Mouse (Mus musculus) heart, postnatal 0 days (tissue): ENCODE results near the gene Klf7. TPM values are rescaled to one million over a fixed set of nuclear protein-coding genes. Genes with fewer than 3 reads are reported as not detected.
A peak's percentile ranks its signal among the peaks of the same experiment; 100 is the strongest.

ENCODE experiments used
- ATAC-seq: fragments of 200-750 bp; cut with Nextera tagmentation; 2 replicates; pipeline ENCODE4 v1.8.0; 2017; ENCODE audit warnings: low read depth, moderate number of reproducible peaks, moderate library complexity; ENCODE audit not compliant: insufficient read depth
- DNase-seq: peaks from one replicate; pipeline ENCODE4 v3.0.0-alpha.2; 2016; ENCODE audit warnings: low spot score
- H3K27ac ChIP-seq: fragments of 300-500 bp; sonication (generic); 2 replicates; pipeline ENCODE4 v1.5.1; 2014; ENCODE audit warnings: low read depth, mild to moderate bottlenecking
- H3K27me3 ChIP-seq: fragments of 300-500 bp; sonication (generic); 2 replicates; pipeline ENCODE4 v1.6.1; 2014; ENCODE audit warnings: low read length, mixed read lengths; ENCODE audit not compliant: control insufficient read depth, insufficient read depth
- H3K36me3 ChIP-seq: fragments of 300-500 bp; sonication (generic); replicated peaks from 2 replicates; pipeline ENCODE4 v1.6.1; 2014; ENCODE audit warnings: low read length, mixed read lengths; ENCODE audit not compliant: control insufficient read depth, insufficient read depth
- H3K4me1 ChIP-seq: fragments of 300-500 bp; sonication (generic); 2 replicates; pipeline ENCODE4 v1.6.1; 2014; ENCODE audit warnings: antibody characterized with exemption; ENCODE audit not compliant: control insufficient read depth, insufficient read depth
- H3K4me2 ChIP-seq: fragments of 300-500 bp; sonication (generic); 2 replicates; pipeline ENCODE4 v1.6.1; 2014; ENCODE audit warnings: low read depth, mild to moderate bottlenecking, low read length, moderate library complexity
- H3K4me3 ChIP-seq: fragments of 300-500 bp; sonication (generic); 2 replicates; pipeline ENCODE4 v1.5.1; 2014; ENCODE audit warnings: low read depth, low read length
- H3K9ac ChIP-seq: fragments of 300-500 bp; sonication (generic); replicated peaks from 2 replicates; pipeline ENCODE4 v1.6.1; 2014; ENCODE audit warnings: low read depth, low read length, mixed read lengths
- H3K9me3 ChIP-seq: fragments of 300-500 bp; sonication (generic); replicated peaks from 2 replicates; pipeline ENCODE4 v1.6.1; 2016; ENCODE audit warnings: low read length; ENCODE audit not compliant: control insufficient read depth
- CTCF ChIP-seq: IDR thresholded peaks from 2 replicates; pipeline ENCODE4 v1.5.1; 2016; ENCODE audit warnings: antibody characterized with exemption, control low read depth, low read depth
- EP300 ChIP-seq: IDR thresholded peaks from 2 replicates; pipeline ENCODE4 v1.6.1; 2016; ENCODE audit warnings: antibody characterized with exemption, low read depth
- WGBS: fragments of 180-500 bp; shearing (Covaris S2); extraction: QIAGEN DNeasy Blood & Tissue Kit; methylation state at CpG from one replicate; pipeline ENCODE4 v1.1.7; 2014; 5-methylcytosine and 5-hydroxymethylcytosine counted together
- polyA plus RNA-seq: library from polyadenylated mRNA; unstranded; fragments of >200 nt; fragmentation: Nextera tagmentation; extraction: Ambion mirVana; gene quantifications from 2 replicates; pipeline ENCODE4 v1.2.1, GENCODE M21; 2015
- total RNA-seq: library from RNA; depleted of rRNA; stranded (reverse); fragments of >200 nt; gene quantifications from 2 replicates; pipeline ENCODE4 v1.2.3, GENCODE M21; 2014; ENCODE audit warnings: low replicate concordance

Gene Klf7
- total and polyA plus RNA-seq, 2 experiments from 2014 or later = 8.6 to 17.4 TPM

- 56% methylated on average over 6 of the region's 6 CpGs for WGBS
- Histone ChIP-seq H3K9me3 (no peaks in the 10 kb centered on the region), H3K4me1 (peaks cover 36% of the 10 kb centered on the region), H3K4me2 (peak overlapping the region; percentile 15; the same call in 1 of the 2 replicates), H3K4me3 (no peak overlapping the region), H3K27ac (peak overlapping the region; percentile 63), H3K36me3 (peaks cover 16% of the 10 kb centered on the region; the same call in 1 of the 2 replicates), H3K9ac (no peak overlapping the region), H3K27me3 (no peaks in the 10 kb centered on the region)
- ATAC-seq (peak; percentile 58; the same call in 1 of the 2 replicates), DNase-seq (no peak)
- TF ChIP-seq CTCF (no peak), EP300 (no peak)
These were observed 24.3 kb downstream of the Klf7 start for GRCm38 (mm10) chr1:64097640-64098287.

DNA sequence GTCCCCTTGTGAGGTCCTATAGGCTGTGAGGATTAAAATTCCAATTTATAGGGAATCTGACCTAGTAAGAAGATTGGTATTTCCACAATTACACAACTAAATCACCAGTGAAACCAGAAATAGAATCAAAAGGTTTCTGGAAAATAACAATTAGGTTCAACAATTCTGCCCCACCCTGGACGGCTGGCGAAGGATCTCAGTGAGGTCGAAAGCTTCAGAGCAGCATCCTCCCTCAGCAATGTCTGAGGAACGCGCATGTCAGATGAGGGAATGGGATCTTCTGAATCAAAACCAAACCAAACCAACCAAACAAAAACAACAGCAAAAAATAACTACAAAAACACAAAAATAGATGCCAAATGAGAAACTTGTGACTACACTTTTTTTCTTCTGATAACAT is 29.1 kb downstream of the Klf7 start:
- WGBS = 88% methylated on average over 5 of the region's 5 CpGs
- Histone ChIP-seq H3K4me3 (no peak overlapping the region), H3K9ac (no peak overlapping the region), H3K27ac (no peak overlapping the region), H3K27me3 (no peaks in the 10 kb centered on the region), H3K4me2 (no peak overlapping the region), H3K36me3 (peaks cover 3% of the 10 kb centered on the region; the same call in 1 of the 2 replicates), H3K4me1 (peaks cover 44% of the 10 kb centered on the region), H3K9me3 (no peaks in the 10 kb centered on the region)
- ATAC-seq = no peak
- DNase-seq = no peak
- TF ChIP-seq EP300 (no peak), CTCF (no peak)

GRCm38 (mm10) chr1:64091591-64091990 is 30.5 kb downstream of the Klf7 start:
- Histone ChIP-seq H3K36me3 (peaks cover 3% of the 10 kb centered on the region; the same call in 1 of the 2 replicates), H3K27ac (no peak overlapping the region), H3K9ac (no peak overlapping the region), H3K4me2 (no peak overlapping the region), H3K9me3 (no peaks in the 10 kb centered on the region), H3K4me1 (peaks cover 36% of the 10 kb centered on the region), H3K4me3 (no peak overlapping the region), H3K27me3 (no peaks in the 10 kb centered on the region)
- no peak for TF ChIP-seq EP300
- no peak for TF ChIP-seq CTCF
- 82% methylated on average over 9 of the region's 9 CpGs for WGBS
- ATAC-seq (no peak), DNase-seq (no peak)

GRCm38 (mm10) chr1:64090566-64090965 is 31.5 kb downstream of the Klf7 start:
- Histone ChIP-seq H3K27ac (no peak overlapping the region), H3K4me3 (no peak overlapping the region), H3K4me2 (no peak overlapping the region), H3K27me3 (no peaks in the 10 kb centered on the region), H3K4me1 (peaks cover 32% of the 10 kb centered on the region), H3K9ac (no peak overlapping the region), H3K9me3 (no peaks in the 10 kb centered on the region), H3K36me3 (peaks cover 2% of the 10 kb centered on the region; the same call in 1 of the 2 replicates)
- DNase-seq (no peak), ATAC-seq (no peak)
- TF ChIP-seq EP300 (no peak), CTCF (no peak)
- WGBS = 68% methylated on average over 5 of the region's 5 CpGs

DNA sequence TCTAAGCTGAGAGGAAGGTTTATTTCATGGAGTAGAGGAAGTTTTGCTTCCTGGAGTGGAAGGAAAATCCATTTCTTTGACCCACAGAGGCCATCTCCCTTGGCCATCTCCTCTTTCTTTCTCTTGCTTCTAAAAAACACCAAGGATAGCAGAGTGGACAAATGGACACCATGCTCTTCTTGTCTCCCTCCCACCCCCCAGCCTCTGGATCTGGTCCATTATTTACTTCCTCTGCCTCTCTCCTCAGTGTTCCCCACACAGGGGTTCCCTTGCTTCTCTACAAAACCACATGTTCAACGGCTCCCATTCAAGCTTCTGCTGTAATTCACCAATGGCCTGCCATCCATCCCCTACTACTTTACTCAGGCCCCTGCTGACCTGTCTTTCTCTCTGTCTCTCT is 32.4 kb downstream of the Klf7 start:
- Histone ChIP-seq H3K9me3 (no peaks in the 10 kb centered on the region), H3K9ac (no peak overlapping the region), H3K4me2 (no peak overlapping the region), H3K27me3 (no peaks in the 10 kb centered on the region), H3K4me3 (no peak overlapping the region), H3K4me1 (peaks cover 29% of the 10 kb centered on the region), H3K36me3 (no peaks in the 10 kb centered on the region; the same call in 1 of the 2 replicates), H3K27ac (peak overlapping the region; percentile 69)
- ATAC-seq = no peak
- 85% methylated on average over 1 of the region's 1 CpGs for WGBS
- TF ChIP-seq CTCF = no peak
- TF ChIP-seq EP300 = no peak
- DNase-seq = no peak
